Mouse (Mus musculus) testis, adult 2 months (tissue): Measurements from ENCODE around the gene Tpgs1. TPM values are rescaled to one million over a fixed set of nuclear protein-coding genes. Genes with fewer than 3 reads are reported as not detected.
A peak's percentile ranks its signal among the peaks of the same experiment; 100 is the strongest.

ENCODE experiments used
- H3K27ac ChIP-seq: fragments of 200-500 bp; 2 replicates; pipeline ENCODE4 v1.5.1; 2012; ENCODE audit warnings: low read depth, low read length; ENCODE audit not compliant: control insufficient read depth, insufficient read depth
- H3K27me3 ChIP-seq: fragments of 200-500 bp; 2 replicates; pipeline ENCODE4 v1.6.1; 2012; ENCODE audit warnings: mild to moderate bottlenecking, low read length, moderate library complexity; ENCODE audit not compliant: control insufficient read depth, insufficient read depth
- H3K36me3 ChIP-seq: fragments of 200-500 bp; 2 replicates; pipeline ENCODE4 v1.6.1; 2012; ENCODE audit warnings: mild to moderate bottlenecking, low read length; ENCODE audit not compliant: control insufficient read depth, insufficient read depth
- H3K4me1 ChIP-seq: fragments of 200-500 bp; 2 replicates; pipeline ENCODE4 v1.6.1; 2012; ENCODE audit warnings: low read length; ENCODE audit not compliant: control insufficient read depth, insufficient read depth
- H3K4me3 ChIP-seq: fragments of 200-500 bp; 2 replicates; pipeline ENCODE4 v1.5.1; 2012; ENCODE audit warnings: low read depth, mild to moderate bottlenecking, low read length, moderate library complexity, mixed read lengths; ENCODE audit not compliant: control insufficient read depth
- CTCF ChIP-seq: fragments of 200-500 bp; IDR thresholded peaks from 2 replicates; pipeline ENCODE4 v1.5.1; 2012; ENCODE audit warnings: low read depth, mild to moderate bottlenecking, inconsistent platforms, low read length, moderate library complexity; ENCODE audit not compliant: control insufficient read depth, insufficient read depth, insufficient replicate concordance
- POLR2A ChIP-seq: fragments of 200-500 bp; IDR thresholded peaks from 2 replicates; pipeline ENCODE4 v1.6.1; 2012; ENCODE audit warnings: low read depth, mild to moderate bottlenecking, inconsistent platforms, low read length, moderate library complexity; ENCODE audit not compliant: control insufficient read depth
- polyA plus RNA-seq: library from polyadenylated mRNA; depleted of rRNA; stranded (reverse); fragments of >200 nt; gene quantifications from 2 replicates; pipeline ENCODE4 v1.2.3, GENCODE M21; 2012; rRNA removed

The Tpgs1 gene
- polyA plus RNA-seq: 33.9 and 36.7 TPM in 2 replicates

GRCm38 (mm10) chr10:79668771-79669575, at the start of gene Tpgs1:
Tpgs1 (plus strand) TSS chr10:79669369.
- Histone ChIP-seq H3K27me3 (no peaks in the 10 kb centered on the region), H3K27ac (peak within 1 kb of the TSS; percentile 98), H3K4me3 (peak within 1 kb of the TSS; percentile 96), H3K36me3 (no peaks in the 10 kb centered on the region), H3K4me1 (peaks cover 9% of the 10 kb centered on the region)
- TF ChIP-seq POLR2A (peak; percentile 64), CTCF (peak; percentile 41; the same call in 1 of the 2 replicates)

- TF ChIP-seq CTCF (no peak), POLR2A (no peak)
- Histone ChIP-seq H3K27ac (no peak overlapping the region), H3K27me3 (no peaks in the 10 kb centered on the region), H3K36me3 (no peaks in the 10 kb centered on the region), H3K4me1 (no peaks in the 10 kb centered on the region), H3K4me3 (no peak overlapping the region)
These were observed 45.2 kb upstream of the Tpgs1 start for GRCm38 (mm10) chr10:79623950-79624349.

- Histone ChIP-seq H3K4me1 (no peaks in the 10 kb centered on the region), H3K27ac (peak overlapping the region; percentile 34; the same call in 1 of the 2 replicates), H3K27me3 (no peaks in the 10 kb centered on the region), H3K4me3 (no peak overlapping the region), H3K36me3 (no peaks in the 10 kb centered on the region)
- TF ChIP-seq POLR2A: no peak
- TF ChIP-seq CTCF: no peak
These were observed 43.8 kb upstream of the Tpgs1 start for GRCm38 (mm10) chr10:79625398-79625797.

DNA sequence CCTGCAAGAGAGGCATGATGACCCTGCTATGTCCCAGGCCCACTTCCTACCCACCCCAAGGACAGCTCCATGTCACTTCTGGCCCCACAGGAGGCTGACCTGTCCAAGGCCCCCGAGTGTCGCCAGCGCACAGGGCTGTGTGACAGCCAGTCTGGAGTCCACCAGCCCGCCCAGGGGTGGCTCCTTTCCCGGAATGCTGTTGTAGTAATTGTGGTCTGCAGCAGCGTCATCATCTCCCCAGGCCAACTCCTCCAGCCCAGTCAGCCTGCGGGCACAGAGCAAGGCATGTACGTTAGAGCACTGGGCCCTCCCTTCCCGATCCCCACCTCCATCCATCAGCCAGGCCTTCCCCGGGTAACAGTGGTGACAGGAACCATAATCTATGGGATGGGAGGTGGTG, 43.0 kb upstream of the Tpgs1 start:
- H3K27me3 ChIP-seq: no peaks in the 10 kb centered on the region
- no peaks in the 10 kb centered on the region for H3K36me3 ChIP-seq
- H3K27ac ChIP-seq: no peak overlapping the region
- no peaks in the 10 kb centered on the region for H3K4me1 ChIP-seq
- no peak overlapping the region for H3K4me3 ChIP-seq
- TF ChIP-seq CTCF (no peak), POLR2A (no peak)

- no peak overlapping the region for H3K4me3 ChIP-seq
- no peaks in the 10 kb centered on the region for H3K36me3 ChIP-seq
- no peaks in the 10 kb centered on the region for H3K27me3 ChIP-seq
- no peak overlapping the region for H3K27ac ChIP-seq
- TF ChIP-seq POLR2A (no peak), CTCF (no peak)
- H3K4me1 ChIP-seq: no peaks in the 10 kb centered on the region; the same call in 1 of the 2 replicates
These were observed 40.8 kb upstream of the Tpgs1 start for GRCm38 (mm10) chr10:79628377-79628776.

GRCm38 (mm10) chr10:79631432-79631831, 37.7 kb upstream of the Tpgs1 start:
- H3K4me3 ChIP-seq: no peak overlapping the region
- no peaks in the 10 kb centered on the region; the same call in 1 of the 2 replicates for H3K4me1 ChIP-seq
- no peaks in the 10 kb centered on the region for H3K27me3 ChIP-seq
- TF ChIP-seq CTCF: no peak
- no peak for TF ChIP-seq POLR2A
- H3K27ac ChIP-seq: no peak overlapping the region
- H3K36me3 ChIP-seq: no peaks in the 10 kb centered on the region

DNA sequence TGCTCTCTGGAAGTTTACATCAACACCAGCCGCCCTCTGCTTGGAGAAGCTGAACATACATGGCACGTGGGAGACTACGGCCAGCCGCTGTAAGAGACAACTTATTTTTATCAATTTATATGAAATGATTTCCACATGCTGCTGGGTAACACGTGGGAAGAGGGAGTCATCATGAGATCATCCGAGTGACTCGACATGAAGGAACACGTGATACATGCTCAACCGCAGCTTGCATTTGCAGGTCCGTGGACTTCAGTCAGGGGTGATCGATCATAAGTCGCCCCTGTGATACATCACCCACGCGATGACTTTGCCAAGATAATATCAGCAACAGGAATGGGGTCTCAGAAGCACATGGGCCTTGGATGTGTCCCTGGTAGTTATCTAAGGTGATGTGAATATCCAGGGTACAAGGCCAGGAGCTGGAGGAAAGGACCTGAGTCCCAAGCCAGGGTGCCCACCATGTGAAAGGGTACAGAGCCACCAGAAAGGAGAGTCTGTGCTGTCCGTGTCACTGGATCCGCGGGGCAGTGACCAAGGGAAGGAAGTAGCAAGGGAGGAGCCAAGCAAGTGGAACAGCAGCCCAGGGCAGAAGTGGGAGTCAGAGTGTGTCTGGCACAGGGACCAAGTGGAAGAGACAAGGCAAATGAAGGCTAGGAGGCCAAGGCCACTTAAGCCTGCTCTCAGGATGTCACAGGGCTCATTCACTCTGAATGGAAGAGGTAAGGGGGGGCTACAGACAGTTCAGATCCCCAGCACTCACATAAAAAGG, 36.0 kb upstream of the Tpgs1 start:
- Histone ChIP-seq H3K4me1 (peaks cover 9% of the 10 kb centered on the region), H3K27me3 (no peaks in the 10 kb centered on the region), H3K27ac (peak overlapping the region; percentile 37), H3K4me3 (no peak overlapping the region), H3K36me3 (no peaks in the 10 kb centered on the region)
- TF ChIP-seq POLR2A (no peak; the same call in 1 of the 2 replicates), CTCF (no peak)
